Mouse (Mus musculus): Measurements from ENCODE around the gene Ptpn3.

DNA sequence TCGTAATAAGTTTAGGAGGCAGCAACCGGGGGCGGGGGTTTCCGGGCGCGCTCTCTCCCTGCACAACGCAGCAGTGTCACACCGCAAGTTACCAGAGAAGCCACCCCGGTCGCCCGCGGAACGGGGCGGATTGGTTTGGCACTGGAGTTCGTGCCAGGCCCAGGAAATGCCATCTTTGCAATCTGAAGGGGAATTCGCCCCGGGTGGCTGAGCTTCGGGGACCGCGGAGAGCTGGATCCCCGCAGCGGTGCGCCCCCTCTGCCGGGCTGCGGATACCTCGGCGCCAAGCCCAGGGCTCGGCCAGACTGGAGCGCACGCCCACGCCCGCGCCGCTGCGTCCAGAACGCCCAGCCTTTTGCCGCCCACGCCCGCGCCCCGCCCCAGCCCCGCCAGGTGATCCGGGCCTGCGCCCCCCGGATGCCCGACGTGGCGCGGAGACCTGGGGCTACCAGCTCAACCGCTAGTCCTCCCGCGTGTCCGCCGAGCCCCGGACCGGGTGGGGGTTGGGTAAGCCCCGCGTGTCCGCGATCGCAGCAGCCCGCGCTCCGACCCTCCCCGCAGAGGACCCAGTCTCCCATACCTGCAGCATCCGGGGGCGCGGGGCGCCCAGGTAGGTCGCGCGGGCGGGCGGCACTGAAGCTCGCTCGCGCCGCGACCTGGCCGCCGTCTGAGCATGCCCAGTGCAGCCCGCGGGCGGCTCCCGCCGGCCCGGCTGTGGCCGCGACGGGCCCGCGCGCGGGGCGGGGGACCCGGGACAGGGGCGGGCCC is 1.8 kb downstream of the Ptpn3 start:
- TF ChIP-seq JUND (IDR thresholded peaks at IDR 0.05; ENCODE audit: low read depth, low read length) (no peak), POLR2A (IDR thresholded peaks at IDR 0.05; ENCODE audit: control insufficient read depth in 1 of 2, insufficient read depth in 1 of 2, low read depth in 1 of 2, low read length in 2 of 2, poor library complexity in 1 of 2) (peak; percentile 37 to 41; a peak in 2 of 4 replicates), GATA1 (IDR thresholded peaks at IDR 0.05; ENCODE audit: low read depth, low read length) (no peak), NRF1 (IDR thresholded peaks at IDR 0.05; ENCODE audit: insufficient read depth, low read depth, low read length, poor library complexity, severe bottlenecking) (peak; percentile 63; the same call in 1 of the 2 replicates), MAX (IDR thresholded peaks at IDR 0.05; ENCODE audit: low read length) (no peak), CTCF (IDR thresholded peaks at IDR 0.05 in 2 of 3, conservative IDR thresholded peaks at IDR 0.05 in 1 of 3; ENCODE audit: control insufficient read depth in 1 of 3, insufficient read depth in 1 of 3, low read depth in 2 of 3, low read length in 3 of 3, poor library complexity in 1 of 3, severe bottlenecking in 1 of 3) (peak in 1 of 3 experiments; percentile 14; a peak in 1 of 6 replicates), EP300 (IDR thresholded peaks at IDR 0.05; ENCODE audit: low read depth in 1 of 2, low read length in 2 of 2) (no peak), ELF1 (IDR thresholded peaks at IDR 0.05; ENCODE audit: low read depth, low read length) (no peak), CHD2 (IDR thresholded peaks at IDR 0.05; ENCODE audit: low read length) (no peak), ZNF384 (IDR thresholded peaks at IDR 0.05; ENCODE audit: low read depth, low read length) (no peak), RCOR1 (IDR thresholded peaks at IDR 0.05; ENCODE audit: low read depth, low read length) (no peak), SMC3 (IDR thresholded peaks at IDR 0.05; ENCODE audit: low read depth, low read length) (no peak)
